Mouse (Mus musculus): ENCODE measurements around the gene Apom. TPM values are rescaled to one million over a fixed set of nuclear protein-coding genes. Genes with fewer than 3 reads are reported as not detected.

Gene Apom
- polyA plus RNA-seq (2021; fragmentation: Nextera tagmentation): not detected in 2 replicates
- long read RNA-seq, experiment 1: 0 reads
- long read RNA-seq, experiment 2: 0 reads

DNA sequence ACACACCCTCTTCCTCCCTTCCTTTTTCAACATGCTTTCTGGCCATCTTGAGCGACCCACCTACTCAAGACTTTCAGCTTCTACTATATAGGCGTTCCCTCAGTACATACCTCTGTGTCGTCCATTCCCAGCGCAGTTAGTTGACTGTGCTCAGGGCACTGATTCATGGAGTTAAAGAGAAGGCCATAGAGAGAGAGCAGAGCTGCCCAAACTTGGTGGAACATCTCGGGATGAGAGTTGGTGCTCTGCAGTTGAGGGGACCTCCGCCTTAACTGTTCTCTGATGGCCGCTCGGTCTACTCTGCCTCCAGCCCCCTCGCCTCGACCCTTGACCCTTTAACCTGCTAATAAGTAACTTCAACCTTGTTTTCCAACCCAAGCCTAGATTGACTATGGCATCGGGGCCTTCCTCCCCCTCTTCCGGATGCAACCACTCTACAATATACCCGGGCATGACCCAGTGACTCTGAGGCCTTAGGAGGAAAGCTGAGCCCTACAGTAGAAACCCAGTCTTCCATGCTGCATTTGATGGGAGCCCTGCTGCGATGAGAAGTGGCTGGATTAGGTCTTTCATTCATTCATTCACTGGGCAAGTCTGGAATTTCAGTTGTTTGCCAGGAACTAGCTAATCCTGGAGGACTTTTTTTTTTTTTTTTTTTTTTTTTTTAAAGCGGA lies at the start of gene Apom:
Gene Apom, minus strand, starts transcription at position 551 of the 674 bp plus-strand sequence.

DNA sequence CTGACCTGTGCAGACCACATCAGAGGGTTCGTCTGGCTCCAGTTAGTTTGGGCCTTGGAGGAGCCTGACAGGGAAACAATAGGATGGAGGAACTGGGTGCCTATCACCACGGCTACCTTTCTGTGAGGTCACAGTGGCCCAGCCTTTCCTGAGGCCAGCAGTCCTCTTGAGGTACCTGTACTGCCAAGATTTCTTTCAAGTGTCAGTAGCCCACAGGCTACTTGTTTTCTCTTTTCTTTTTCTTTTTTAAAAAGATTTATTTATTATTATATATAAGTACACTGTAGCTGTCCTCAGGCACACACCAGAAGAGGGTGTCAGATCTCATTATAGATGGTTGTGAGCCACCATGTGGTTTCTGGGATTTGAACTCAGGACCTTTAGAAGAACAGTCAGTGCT lies 44.1 kb upstream of the Apom start, which contains the start of gene Aif1:
Gene Aif1, minus strand, starts transcription at position 101 of the 400 bp plus-strand sequence.

DNA sequence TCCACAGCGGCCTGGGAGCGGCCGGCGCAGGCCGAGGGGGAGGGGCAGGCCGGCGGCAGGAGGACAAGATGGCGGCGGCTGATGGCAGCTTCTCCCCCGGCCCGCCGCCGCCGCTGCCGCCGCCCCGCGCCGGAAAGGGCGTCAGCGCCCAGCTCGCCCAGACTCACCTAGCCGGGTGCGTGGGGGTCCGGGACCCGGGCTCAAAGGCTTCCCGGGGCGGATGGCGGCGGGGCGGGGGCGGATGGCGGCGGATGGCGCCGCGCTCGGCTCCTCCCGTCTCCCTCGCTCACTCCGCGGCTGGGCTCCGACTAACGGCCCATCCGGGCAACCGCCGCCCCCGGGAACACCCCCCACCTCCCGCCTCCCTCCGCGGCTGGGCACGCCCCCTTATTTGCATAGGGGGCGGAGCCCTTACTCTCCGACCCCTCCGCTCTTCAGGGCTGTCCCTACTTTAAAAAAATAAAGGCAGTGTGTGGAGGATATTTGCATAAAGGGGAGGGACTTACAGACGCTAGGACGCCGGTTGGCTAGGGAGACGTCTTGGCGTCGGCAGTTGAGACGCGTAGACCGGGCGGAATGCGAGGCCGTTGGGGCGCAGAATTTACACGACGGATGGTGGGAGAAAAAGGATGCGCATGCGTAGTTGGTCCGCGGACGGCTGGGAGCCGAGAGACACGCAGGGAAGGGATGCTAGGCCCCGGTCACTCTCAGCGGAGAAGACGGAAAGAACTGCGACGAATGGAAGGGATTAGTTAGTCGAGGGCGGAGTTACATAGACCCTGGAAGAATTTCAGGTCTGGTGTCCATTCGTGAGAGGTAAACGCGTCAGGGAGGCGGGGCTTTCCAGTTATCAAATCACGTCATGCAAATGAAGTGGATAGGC lies 33.0 kb upstream of the Apom start, which contains the start of gene Prrc2a:
Gene Prrc2a, minus strand, starts transcription at position 330 of the 883 bp plus-strand sequence.

DNA sequence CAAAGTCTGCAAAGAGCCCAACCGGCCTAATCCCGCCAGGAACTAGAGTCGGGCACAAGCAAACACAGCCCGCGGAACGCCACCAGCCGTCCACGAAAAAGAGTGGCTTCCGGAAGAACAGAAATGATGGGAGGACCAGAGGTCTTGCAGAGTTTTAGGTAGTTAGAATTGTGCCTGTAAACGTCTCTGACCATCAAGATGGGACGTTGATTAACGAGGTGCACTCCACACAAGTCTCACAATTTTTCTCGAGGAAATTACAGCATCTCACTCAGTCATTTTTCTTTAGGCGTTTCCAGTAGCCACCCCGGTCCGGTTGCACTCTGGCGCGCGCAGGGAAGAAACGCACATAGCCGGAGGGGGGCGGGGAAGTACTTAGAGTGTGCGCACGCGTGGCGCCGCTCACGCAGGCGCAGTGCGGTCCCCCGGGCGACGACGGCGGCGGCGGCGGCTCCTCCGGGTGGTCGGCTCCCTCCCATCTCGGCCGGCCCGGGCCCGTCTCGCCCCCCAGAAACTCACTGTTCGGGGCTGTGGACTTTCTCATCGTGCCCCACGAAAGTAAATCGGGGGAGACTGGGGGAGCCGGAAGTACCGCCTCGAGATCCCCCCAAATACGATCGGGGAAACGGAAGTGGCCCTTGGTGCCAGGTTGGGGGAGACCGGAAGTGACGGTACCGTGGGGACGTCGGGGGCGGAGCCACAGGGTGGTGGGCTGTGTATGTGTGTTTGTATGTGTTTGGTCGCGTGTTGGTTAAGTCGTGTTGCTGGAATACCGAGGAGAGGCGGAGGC lies 3.1 kb upstream of the Apom start, which contains the start of gene Bag6:
Gene Bag6, plus strand, starts transcription at position 378 of the 790 bp plus-strand sequence.

DNA sequence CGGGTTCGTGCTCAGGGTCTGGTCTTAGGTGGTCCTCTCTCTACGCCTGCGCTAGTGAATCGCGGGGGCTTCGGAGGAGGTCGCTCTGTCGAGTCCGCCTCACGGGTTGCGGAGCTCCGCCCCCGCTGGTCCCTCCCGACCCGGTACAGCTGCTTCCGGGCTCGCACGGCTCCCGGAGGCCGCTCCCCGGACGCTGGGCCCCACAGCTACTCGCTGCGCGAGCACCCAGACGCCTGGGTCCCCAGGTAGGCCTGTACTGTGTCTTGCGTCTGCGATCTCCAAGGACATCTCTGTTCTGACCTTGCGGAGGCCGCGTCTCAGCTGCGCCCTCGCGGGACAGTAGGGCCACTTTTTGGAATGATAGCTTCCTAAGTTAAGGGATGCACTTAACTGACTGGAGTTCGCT lies 5.6 kb downstream of the Apom start, which contains the start of gene D17H6S53E:
Gene D17H6S53E, plus strand, starts transcription at position 168 of the 406 bp plus-strand sequence.

DNA sequence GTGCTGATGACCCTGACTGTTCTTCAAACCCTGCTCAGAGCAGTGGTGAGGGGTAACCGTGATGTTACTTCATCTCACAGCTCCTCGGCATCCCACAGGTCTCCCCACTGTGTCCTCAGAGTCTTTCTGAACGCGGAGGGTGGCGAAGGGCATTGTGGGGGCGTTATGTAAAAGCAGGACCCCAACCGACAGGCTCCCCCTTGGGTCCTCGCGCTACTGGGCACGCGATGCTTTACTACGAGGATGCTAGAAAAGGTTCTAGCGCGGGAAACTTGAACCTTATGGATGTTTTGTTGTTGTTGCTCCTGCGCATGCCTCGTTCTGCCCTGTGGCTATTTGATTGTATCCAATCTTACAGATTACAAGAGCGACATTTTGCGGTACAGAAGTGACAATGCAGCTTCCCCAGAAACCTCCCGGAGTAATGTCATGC lies 10.0 kb downstream of the Apom start, which contains the start of gene Csnk2b:
Gene Csnk2b, minus strand, starts transcription at position 183 of the 433 bp plus-strand sequence.

DNA sequence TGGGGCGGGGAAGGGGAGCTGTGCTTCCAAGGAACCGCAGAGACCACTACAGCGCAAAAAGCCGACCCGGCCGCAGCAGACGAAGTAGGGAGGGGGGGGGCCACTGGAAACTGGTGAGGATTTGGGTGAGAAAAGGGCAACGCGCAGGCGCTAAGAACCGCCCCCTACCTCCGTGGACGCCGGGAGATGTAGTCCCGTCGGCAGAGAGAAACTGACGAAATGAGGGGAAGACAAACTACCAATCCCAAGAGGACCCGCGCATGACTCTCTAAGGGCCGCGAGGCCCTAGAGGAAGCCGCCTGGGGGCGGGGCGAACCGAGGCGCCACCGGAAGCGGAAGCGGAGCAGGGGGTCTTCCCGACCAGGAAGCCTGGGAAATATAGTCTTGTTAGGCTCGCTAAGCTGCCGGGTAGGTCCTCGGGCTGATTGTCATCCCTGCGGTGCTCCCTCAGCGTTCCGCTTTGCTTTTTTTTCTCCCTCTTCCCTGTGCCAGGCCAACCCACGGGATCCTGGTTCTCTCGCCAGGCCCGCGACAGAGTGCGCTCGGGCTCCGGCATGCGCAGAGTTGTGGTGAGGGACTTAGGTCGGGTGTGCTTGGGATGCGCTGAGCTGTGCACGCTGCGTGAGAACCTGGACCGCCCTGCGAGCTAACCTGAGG lies 10.6 kb downstream of the Apom start, which contains the start of gene Gpank1:
Gene Gpank1, plus strand, starts transcription at position 313 of the 657 bp plus-strand sequence.

DNA sequence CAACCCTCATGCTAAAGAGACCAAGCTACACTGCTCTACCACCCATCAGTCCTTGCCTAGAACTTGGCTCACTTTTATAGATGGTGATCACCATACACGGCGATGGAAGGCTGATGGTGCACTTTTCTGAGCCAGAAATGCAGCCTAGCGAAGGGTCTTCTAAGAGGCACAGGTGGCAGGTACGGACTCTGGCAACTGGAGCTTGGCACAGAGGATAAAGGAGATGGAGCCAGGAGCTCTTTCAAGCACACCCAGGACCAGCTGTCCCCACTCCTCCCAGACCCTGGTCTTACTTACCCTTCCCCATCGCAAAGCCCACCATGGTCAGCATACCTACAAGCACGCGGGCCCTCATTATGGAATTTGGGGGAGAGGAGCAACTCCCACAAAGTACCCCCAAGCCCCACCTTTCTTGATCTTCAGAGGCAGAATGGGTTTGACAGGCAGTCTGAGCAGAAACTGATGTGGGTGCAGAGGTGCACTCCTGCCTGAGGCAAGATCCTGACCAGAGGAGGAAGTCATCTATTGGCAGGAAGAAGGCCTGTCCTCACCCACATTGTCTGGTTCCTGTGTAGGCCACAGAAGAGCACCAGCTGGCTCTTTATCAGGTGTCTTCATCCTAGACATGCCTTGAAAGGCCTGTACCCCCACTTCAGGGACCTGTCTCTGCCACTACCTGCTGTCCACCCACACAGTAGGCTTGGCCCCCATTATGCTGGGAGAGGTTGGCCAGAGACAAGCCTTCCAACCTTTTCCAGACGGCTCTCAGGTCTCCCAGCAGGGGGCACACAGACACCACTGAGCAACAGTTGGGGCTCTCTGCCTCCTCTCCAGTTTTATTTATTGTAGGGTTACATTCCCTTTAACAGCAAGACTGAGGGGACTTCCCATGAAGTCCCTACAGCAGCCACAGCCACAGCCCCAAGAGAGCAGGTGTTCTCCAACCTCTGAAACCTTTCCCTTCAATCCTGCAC lies 16.5 kb downstream of the Apom start, which contains the start of gene Ly6g5b:
Gene Ly6g5b, minus strand, starts transcription at position 383 of the 974 bp plus-strand sequence.

DNA sequence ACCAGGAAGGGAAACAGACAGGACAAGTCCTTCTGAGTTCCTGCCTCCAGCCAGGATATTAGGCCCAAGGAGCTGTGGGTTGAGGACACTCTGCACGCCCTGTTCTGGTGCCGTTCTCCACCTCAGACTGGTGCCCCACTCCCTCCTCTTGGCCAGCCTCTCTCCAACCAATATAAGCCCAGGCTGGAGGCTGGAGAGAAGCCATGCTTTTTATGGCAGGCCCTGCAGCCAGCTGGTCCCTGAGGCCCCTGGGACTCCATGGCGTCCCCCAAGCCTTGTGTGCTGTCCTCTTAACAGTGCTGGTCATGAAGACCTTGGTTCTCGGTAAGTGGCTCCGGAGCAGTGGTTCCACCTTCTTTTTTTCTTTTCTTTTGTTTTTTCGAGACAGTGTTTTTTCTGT lies 23.8 kb downstream of the Apom start, which contains the start of gene Ly6g5c:
Gene Ly6g5c, plus strand, starts transcription at position 183 of the 400 bp plus-strand sequence.

DNA sequence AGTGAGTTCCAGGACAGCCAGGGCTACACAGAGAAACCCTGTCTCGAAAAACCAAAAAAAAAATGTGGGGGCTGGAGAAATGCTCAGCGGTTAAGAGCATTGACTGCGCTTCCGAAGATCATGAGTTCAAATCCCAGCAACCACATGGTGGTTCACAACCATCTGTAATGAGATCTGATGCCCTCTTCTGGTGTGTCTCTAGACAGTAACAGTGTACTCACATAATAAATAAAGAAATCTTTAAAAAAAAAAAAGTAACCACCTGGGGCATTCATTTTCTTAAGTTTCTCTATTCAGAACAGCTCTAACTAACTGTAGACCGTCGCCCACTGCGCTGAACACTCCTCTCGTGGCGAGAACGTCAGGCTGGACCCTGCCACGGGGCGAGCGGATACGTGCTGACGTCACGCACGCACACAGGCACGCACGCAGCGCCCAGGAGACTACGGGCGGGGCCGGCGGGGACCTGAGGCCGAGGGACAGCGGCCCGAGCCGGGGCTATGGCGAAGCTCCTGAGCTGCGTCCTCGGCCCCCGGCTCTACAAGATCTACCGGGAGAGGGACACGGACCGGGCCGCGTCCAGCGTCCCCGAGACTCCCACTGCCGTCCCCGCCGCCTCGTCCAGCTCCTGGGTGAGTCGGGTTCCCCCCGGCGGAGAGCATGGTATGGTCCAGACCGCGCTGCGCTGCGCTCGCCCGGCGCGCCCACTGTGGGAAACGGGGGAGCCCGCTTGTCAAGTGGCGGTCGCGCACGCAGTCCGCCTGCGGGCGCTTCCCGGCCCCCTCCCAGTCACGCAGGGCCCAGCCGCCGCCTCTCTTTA lies 42.8 kb downstream of the Apom start, which contains the start of gene Abhd16a:
Gene Abhd16a, plus strand, starts transcription at position 439 of the 820 bp plus-strand sequence.

DNA sequence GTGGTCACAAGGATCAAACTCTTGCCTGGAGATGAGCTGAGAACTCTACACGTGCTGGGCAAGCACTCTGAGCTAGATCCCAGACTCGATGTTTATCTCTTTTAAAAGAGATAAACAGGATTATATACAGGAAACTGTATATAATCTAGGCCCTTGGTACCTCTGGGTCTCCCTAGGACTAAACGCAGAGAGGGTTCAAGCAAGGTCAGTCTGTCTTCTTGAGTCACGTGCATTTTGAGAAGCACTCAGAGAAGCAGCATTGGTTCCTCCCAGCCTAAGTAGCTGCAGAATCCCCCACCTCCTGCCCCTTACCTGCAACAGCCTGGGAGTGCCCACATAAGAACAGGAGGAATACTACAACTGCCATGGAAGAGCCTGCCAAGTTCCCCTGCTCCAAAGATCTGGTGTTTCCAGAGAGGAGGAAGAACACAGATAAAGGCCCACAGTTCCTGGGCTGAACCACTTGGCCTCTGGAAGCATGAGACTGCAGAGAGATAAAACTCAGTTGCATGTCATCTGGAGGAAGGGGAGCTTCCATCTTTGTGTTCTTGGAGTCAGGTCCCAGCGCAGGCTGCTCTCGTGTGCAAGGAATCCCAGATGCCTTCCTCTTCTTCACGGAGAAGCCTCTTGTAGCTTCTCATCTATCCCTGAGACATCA lies 46.5 kb downstream of the Apom start, which contains the start of gene Ly6g6f:
Gene Ly6g6f, minus strand, starts transcription at position 403 of the 658 bp plus-strand sequence.

Other genes starting within 250 kb of the Apom start
- 1.3 and 2.0 TPM in 2 replicates for gene C2, start 233.8 kb downstream of the Apom start, polyA plus RNA-seq (2021; fragmentation: Nextera tagmentation)
- 21.5 and 22.0 TPM in 2 replicates for gene Ehmt2, start 233.6 kb downstream of the Apom start, polyA plus RNA-seq (2021; fragmentation: Nextera tagmentation)
- gene Slc44a4, start 217.6 kb downstream of the Apom start, polyA plus RNA-seq (2021; fragmentation: Nextera tagmentation): 0.29 and 0.30 TPM in 2 replicates
- 24.8 and 26.2 TPM in 2 replicates for gene Neu1, start 200.8 kb downstream of the Apom start, polyA plus RNA-seq (2021; fragmentation: Nextera tagmentation)
- gene Hspa1b, start 172.8 kb downstream of the Apom start, polyA plus RNA-seq (2021; fragmentation: Nextera tagmentation): 0.90 and 1.3 TPM in 2 replicates
- not detected in 2 replicates for gene Gm20481, start 162.1 kb downstream of the Apom start, polyA plus RNA-seq (2021; fragmentation: Nextera tagmentation)
- gene Hspa1a, start 159.9 kb downstream of the Apom start, polyA plus RNA-seq (2021; fragmentation: Nextera tagmentation): 7.2 and 7.7 TPM in 2 replicates
- 0.60 and 0.84 TPM in 2 replicates for gene Hspa1l, start 159.3 kb downstream of the Apom start, polyA plus RNA-seq (2021; fragmentation: Nextera tagmentation)
- gene Lsm2, start 150.2 kb downstream of the Apom start, polyA plus RNA-seq (2021; fragmentation: Nextera tagmentation): 35.2 and 42.4 TPM in 2 replicates
- gene Vars, start 131.1 kb downstream of the Apom start, polyA plus RNA-seq (2021; fragmentation: Nextera tagmentation): 20.0 and 21.5 TPM in 2 replicates
- gene Vwa7, start 115.5 kb downstream of the Apom start, polyA plus RNA-seq (2021; fragmentation: Nextera tagmentation): 0.20 TPM in 1 of 2 replicates, not detected in the other
- 0.62 and 0.97 TPM in 2 replicates for gene Sapcd1, start 104.0 kb downstream of the Apom start, polyA plus RNA-seq (2021; fragmentation: Nextera tagmentation)
- gene Msh5, start 85.3 kb downstream of the Apom start, polyA plus RNA-seq (2021; fragmentation: Nextera tagmentation): 0.33 and 0.59 TPM in 2 replicates
- 28.2 and 29.7 TPM in 2 replicates for gene Clic1, start 82.1 kb downstream of the Apom start, polyA plus RNA-seq (2021; fragmentation: Nextera tagmentation)
- gene Ddah2, start 73.0 kb downstream of the Apom start, polyA plus RNA-seq (2021; fragmentation: Nextera tagmentation): 18.0 and 23.6 TPM in 2 replicates
- not detected in 2 replicates for gene Ly6g6c, start 66.7 kb downstream of the Apom start, polyA plus RNA-seq (2021; fragmentation: Nextera tagmentation)
- 0.06 TPM in 1 of 2 replicates, not detected in the other for gene Mpig6b, start 65.9 kb downstream of the Apom start, polyA plus RNA-seq (2021; fragmentation: Nextera tagmentation)
- gene Ly6g6e, start 55.1 kb downstream of the Apom start, polyA plus RNA-seq (2021; fragmentation: Nextera tagmentation): 4.4 and 4.6 TPM in 2 replicates
- 1.2 and 2.3 TPM in 2 replicates for gene Ly6g6d, start 54.0 kb downstream of the Apom start, polyA plus RNA-seq (2021; fragmentation: Nextera tagmentation)
- 1.2 and 2.1 TPM in 2 replicates for gene Ly6g6f, start 46.4 kb downstream of the Apom start, polyA plus RNA-seq (2021; fragmentation: Nextera tagmentation)
- gene Abhd16a, start 42.8 kb downstream of the Apom start, polyA plus RNA-seq (2021; fragmentation: Nextera tagmentation): 86.3 and 93.9 TPM in 2 replicates
- gene Ly6g5c, start 23.8 kb downstream of the Apom start, polyA plus RNA-seq (2021; fragmentation: Nextera tagmentation): not detected in 2 replicates
- not detected in 2 replicates for gene Ly6g5b, start 16.6 kb downstream of the Apom start, polyA plus RNA-seq (2021; fragmentation: Nextera tagmentation)
- 16.5 and 19.1 TPM in 2 replicates for gene Gpank1, start 10.6 kb downstream of the Apom start, polyA plus RNA-seq (2021; fragmentation: Nextera tagmentation)
- 212 and 242 TPM in 2 replicates for gene Csnk2b, start 10.0 kb downstream of the Apom start, polyA plus RNA-seq (2021; fragmentation: Nextera tagmentation)
- 24.7 and 40.7 TPM in 2 replicates for gene D17H6S53E, start 5.7 kb downstream of the Apom start, polyA plus RNA-seq (2021; fragmentation: Nextera tagmentation)
- gene Bag6, start 3.1 kb upstream of the Apom start, polyA plus RNA-seq (2021; fragmentation: Nextera tagmentation): 68.3 and 90.8 TPM in 2 replicates
- gene Prrc2a, start 32.8 kb upstream of the Apom start, polyA plus RNA-seq (2021; fragmentation: Nextera tagmentation): 25.5 and 33.2 TPM in 2 replicates
- gene Aif1, start 44.0 kb upstream of the Apom start, polyA plus RNA-seq (2021; fragmentation: Nextera tagmentation): 37.6 and 39.5 TPM in 2 replicates
- gene Lst1, start 56.4 kb upstream of the Apom start, polyA plus RNA-seq (2021; fragmentation: Nextera tagmentation): 28.9 and 30.2 TPM in 2 replicates
- 1.2 and 1.4 TPM in 2 replicates for gene Ltb, start 62.4 kb upstream of the Apom start, polyA plus RNA-seq (2021; fragmentation: Nextera tagmentation)
- gene Tnf, start 70.0 kb upstream of the Apom start, polyA plus RNA-seq (2021; fragmentation: Nextera tagmentation): 0.09 and 0.19 TPM in 2 replicates
- gene Lta, start 73.3 kb upstream of the Apom start, polyA plus RNA-seq (2021; fragmentation: Nextera tagmentation): 0.14 and 0.16 TPM in 2 replicates
- not detected in 2 replicates for gene Gm16181, start 88.8 kb upstream of the Apom start, polyA plus RNA-seq (2021; fragmentation: Nextera tagmentation)
- 685 and 716 TPM in 2 replicates for gene Atp6v1g2, start 101.6 kb upstream of the Apom start, polyA plus RNA-seq (2021; fragmentation: Nextera tagmentation)
- 6.4 and 9.7 TPM in 2 replicates for gene Nfkbil1, start 103.7 kb upstream of the Apom start, polyA plus RNA-seq (2021; fragmentation: Nextera tagmentation)
- 193 and 215 TPM in 2 replicates for gene Ddx39b, start 109.7 kb upstream of the Apom start, polyA plus RNA-seq (2021; fragmentation: Nextera tagmentation)
- 68.9 and 78.2 TPM in 2 replicates for gene H2-D1, start 130.7 kb upstream of the Apom start, polyA plus RNA-seq (2021; fragmentation: Nextera tagmentation)
- 0.13 TPM in 1 of 2 replicates, not detected in the other for gene H2-Q1, start 188.4 kb upstream of the Apom start, polyA plus RNA-seq (2021; fragmentation: Nextera tagmentation)
- 0.13 and 0.69 TPM in 2 replicates for gene H2-Q2, start 210.2 kb upstream of the Apom start, polyA plus RNA-seq (2021; fragmentation: Nextera tagmentation)
- gene H2-Q4, start 247.6 kb upstream of the Apom start, polyA plus RNA-seq (2021; fragmentation: Nextera tagmentation): 0.09 and 0.36 TPM in 2 replicates